Mouse (Mus musculus) embryonic facial prominence, embryonic 13.5 days (tissue): Measurements from ENCODE around the gene Rln3. TPM values are rescaled to one million over a fixed set of nuclear protein-coding genes. Genes with fewer than 3 reads are reported as not detected.

Experiments used
- ATAC-seq: fragments of 200-750 bp; cut with Nextera tagmentation; 2 replicates; pipeline ENCODE4 v1.8.0; 2017; ENCODE audit warnings: low read depth; ENCODE audit not compliant: insufficient number of reproducible peaks, insufficient read depth, low FRiP score, low TSS enrichment
- H3K27ac ChIP-seq: fragments of 300-500 bp; sonication (generic); 2 replicates; pipeline ENCODE4 v1.5.1; 2015; ENCODE audit warnings: moderate library complexity, mild to moderate bottlenecking, inconsistent platforms
- H3K27me3 ChIP-seq: fragments of 300-500 bp; sonication (generic); 2 replicates; pipeline ENCODE4 v1.6.1; 2015; ENCODE audit warnings: mild to moderate bottlenecking, inconsistent platforms
- H3K36me3 ChIP-seq: fragments of 300-500 bp; sonication (generic); 2 replicates; pipeline ENCODE4 v1.6.1; 2015; ENCODE audit warnings: mild to moderate bottlenecking, inconsistent platforms
- H3K4me1 ChIP-seq: fragments of 300-500 bp; sonication (generic); 2 replicates; pipeline ENCODE4 v1.6.1; 2015; ENCODE audit warnings: inconsistent platforms
- H3K4me2 ChIP-seq: fragments of 300-500 bp; sonication (generic); 2 replicates; pipeline ENCODE4 v1.6.1; 2015; ENCODE audit warnings: moderate library complexity, mild to moderate bottlenecking, inconsistent platforms
- H3K4me3 ChIP-seq: fragments of 300-500 bp; sonication (generic); 2 replicates; pipeline ENCODE4 v1.5.1; 2015; ENCODE audit warnings: mild to moderate bottlenecking, inconsistent platforms
- H3K9ac ChIP-seq: fragments of 300-500 bp; sonication (generic); 2 replicates; pipeline ENCODE4 v1.6.1; 2015; ENCODE audit warnings: mild to moderate bottlenecking, inconsistent platforms
- H3K9me3 ChIP-seq: fragments of 300-500 bp; sonication (generic); 2 replicates; pipeline ENCODE4 v1.6.1; 2016; ENCODE audit warnings: inconsistent platforms
- WGBS: fragments of 180-500 bp; shearing (Covaris S2); methylation state at CpG from one replicate; pipeline ENCODE4 v1.1.7; 2015; ENCODE audit warnings: mixed read lengths; 5-methylcytosine and 5-hydroxymethylcytosine counted together
- polyA plus RNA-seq: library from polyadenylated mRNA; unstranded; fragments of >200 nt; fragmentation: Nextera tagmentation; extraction: Ambion mirVana; gene quantifications from 2 replicates; pipeline ENCODE4 v1.2.1, GENCODE M21; 2015

Rln3 gene
- polyA plus RNA-seq, 1 experiment from 2014 or later = not detected

- 63% methylated on average over 12 of the region's 12 CpGs for WGBS
- H3K4me2 ChIP-seq = peak overlapping the region; percentile 90
These were observed 41.7 kb downstream of the Rln3 start for GRCm38 (mm10) chr8:84002957-84003611.

GRCm38 (mm10) chr8:84001281-84002000, 43.4 kb downstream of the Rln3 start, which contains the start of gene 1700067K01Rik:
1700067K01Rik (plus strand) TSS chr8:84001502.
- Histone ChIP-seq H3K27ac (no peak within 1 kb of the TSS), H3K4me1 (peaks cover 49% of the 10 kb centered on the region), H3K9me3 (no peaks in the 10 kb centered on the region), H3K36me3 (peaks cover 24% of the 10 kb centered on the region), H3K4me3 (peak within 1 kb of the TSS; percentile 23), H3K9ac (peak within 1 kb of the TSS; percentile 53), H3K4me2 (peak within 1 kb of the TSS; percentile 46), H3K27me3 (0 out of 2 replicates have a peak, but pooled peaks cover 5% of the 10 kb centered on the region)
- 26% methylated on average over 61 of the region's 61 CpGs for WGBS
- no peak for ATAC-seq

More at GRCm38 (mm10) chr8:84002957-84003611, 41.7 kb downstream of the Rln3 start:
- no peak overlapping the region for H3K4me3 ChIP-seq
- no peak overlapping the region for H3K9ac ChIP-seq
- H3K27me3 ChIP-seq = 0 out of 2 replicates have a peak, but pooled peaks cover 5% of the 10 kb centered on the region
- no peaks in the 10 kb centered on the region for H3K9me3 ChIP-seq
- no peak overlapping the region; the same call in 1 of the 2 replicates for H3K27ac ChIP-seq
- peaks cover 24% of the 10 kb centered on the region for H3K36me3 ChIP-seq
- ATAC-seq = no peak
- H3K4me1 ChIP-seq = peaks cover 49% of the 10 kb centered on the region

- Histone ChIP-seq H3K9ac (peak overlapping the region; percentile 83), H3K4me2 (peak overlapping the region; percentile 77)
These were observed 45.0 kb downstream of the Rln3 start for GRCm38 (mm10) chr8:83999825-84000224.

GRCm38 (mm10) chr8:83999057-83999705, 45.6 kb downstream of the Rln3 start:
- peak overlapping the region; percentile 82 for H3K4me3 ChIP-seq
- H3K27me3 ChIP-seq = 0 out of 2 replicates have a peak, but pooled peaks cover 5% of the 10 kb centered on the region
- H3K27ac ChIP-seq = no peak overlapping the region
- no peaks in the 10 kb centered on the region for H3K9me3 ChIP-seq
- H3K9ac ChIP-seq = peak overlapping the region; percentile 83
- H3K4me2 ChIP-seq = peak overlapping the region; percentile 77
- peaks cover 34% of the 10 kb centered on the region for H3K36me3 ChIP-seq
- 62% methylated on average over 16 of the region's 16 CpGs for WGBS
- no peak for ATAC-seq
- H3K4me1 ChIP-seq = peaks cover 50% of the 10 kb centered on the region

More at GRCm38 (mm10) chr8:83999825-84000224, 45.0 kb downstream of the Rln3 start:
- ATAC-seq = no peak
- Histone ChIP-seq H3K4me1 (peaks cover 52% of the 10 kb centered on the region), H3K27ac (no peak overlapping the region), H3K36me3 (peaks cover 28% of the 10 kb centered on the region), H3K27me3 (0 out of 2 replicates have a peak, but pooled peaks cover 5% of the 10 kb centered on the region), H3K9me3 (no peaks in the 10 kb centered on the region), H3K4me3 (peak overlapping the region; percentile 82; the same call in 1 of the 2 replicates)
- WGBS = 92% methylated on average over 2 of the region's 2 CpGs

- WGBS = 1% methylated on average over 68 of the region's 92 CpGs
- Histone ChIP-seq H3K4me3 (peak overlapping the region; percentile 82), H3K9me3 (no peaks in the 10 kb centered on the region), H3K27me3 (0 out of 2 replicates have a peak, but pooled peaks cover 5% of the 10 kb centered on the region), H3K4me1 (peaks cover 44% of the 10 kb centered on the region), H3K36me3 (peaks cover 39% of the 10 kb centered on the region), H3K4me2 (peak overlapping the region; percentile 77), H3K9ac (peak overlapping the region; percentile 83), H3K27ac (peak overlapping the region; percentile 89)
- ATAC-seq = no peak
These were observed 46.4 kb downstream of the Rln3 start for GRCm38 (mm10) chr8:83998231-83999056.

- peak within 1 kb of the TSS; percentile 82 for H3K4me3 ChIP-seq
- no peaks in the 10 kb centered on the region for H3K9me3 ChIP-seq
- peak within 1 kb of the TSS; percentile 90 for H3K9ac ChIP-seq
- no peak for ATAC-seq
- H3K27ac ChIP-seq = peak within 1 kb of the TSS; percentile 99
- H3K4me2 ChIP-seq = peak within 1 kb of the TSS; percentile 86
- under 1% methylated on average over 56 of the region's 112 CpGs for WGBS
- H3K4me1 ChIP-seq = peaks cover 36% of the 10 kb centered on the region
- H3K27me3 ChIP-seq = 0 out of 2 replicates have a peak, but pooled peaks cover 5% of the 10 kb centered on the region
- H3K36me3 ChIP-seq = peaks cover 42% of the 10 kb centered on the region
These were observed 47.2 kb downstream of the Rln3 start, which contains the start of gene Samd1 for GRCm38 (mm10) chr8:83997511-83998141. Samd1 (plus strand) TSS chr8:83997672.

- Histone ChIP-seq H3K27ac (peak overlapping the region; percentile 99), H3K4me1 (peaks cover 34% of the 10 kb centered on the region), H3K9ac (peak overlapping the region; percentile 90), H3K9me3 (no peaks in the 10 kb centered on the region), H3K4me3 (peak overlapping the region; percentile 82), H3K36me3 (peaks cover 44% of the 10 kb centered on the region), H3K4me2 (peak overlapping the region; percentile 86), H3K27me3 (0 out of 2 replicates have a peak, but pooled peaks cover 5% of the 10 kb centered on the region)
- ATAC-seq = peak; percentile 79
- WGBS = under 1% methylated on average over 53 of the region's 103 CpGs
These were observed 48.0 kb downstream of the Rln3 start for GRCm38 (mm10) chr8:83996567-83997505.

GRCm38 (mm10) chr8:83995973-83996372, 48.8 kb downstream of the Rln3 start:
- Histone ChIP-seq H3K36me3 (peaks cover 44% of the 10 kb centered on the region), H3K4me1 (peaks cover 26% of the 10 kb centered on the region), H3K9ac (peak overlapping the region; percentile 89), H3K9me3 (no peaks in the 10 kb centered on the region), H3K27me3 (no peaks in the 10 kb centered on the region), H3K27ac (peak overlapping the region; percentile 99), H3K4me3 (peak overlapping the region; percentile 82), H3K4me2 (peak overlapping the region; percentile 86)
- ATAC-seq = no peak
- 14% methylated on average over 12 of the region's 12 CpGs for WGBS

- Histone ChIP-seq H3K9ac (no peak overlapping the region), H3K9me3 (no peaks in the 10 kb centered on the region), H3K4me3 (no peak overlapping the region), H3K27me3 (no peaks in the 10 kb centered on the region), H3K27ac (no peak overlapping the region), H3K36me3 (peaks cover 52% of the 10 kb centered on the region), H3K4me2 (no peak overlapping the region), H3K4me1 (peaks cover 12% of the 10 kb centered on the region)
- ATAC-seq = no peak
- WGBS = 84% methylated on average over 3 of the region's 3 CpGs
These were observed 50.8 kb downstream of the Rln3 start for GRCm38 (mm10) chr8:83994030-83994429.
